Mouse (Mus musculus) urinary bladder, postnatal 36 days (tissue): ENCODE results near the gene Dbr1.
A peak's percentile ranks its signal among the peaks of the same experiment; 100 is the strongest.
"Not testable (repeated sequence)": the region's sequence is repeated elsewhere in the genome, so short reads cannot be mapped to it uniquely, and the experiment has no call there.

Experiments
- DNase-seq, 2 experiments: peaks; one replicate each; pipeline ENCODE4 v3.0.0; 2022; ENCODE audit warnings: low spot score in 2 of 2, mixed read lengths in 1 of 2

Dbr1 gene

GRCm38 (mm10) chr9:99575677-99576480 lies at the start of gene Dbr1:
Gene Dbr1 (plus strand): TSS chr9:99575799.
- peak; percentile 87 to 91 for DNase-seq

- no peak for DNase-seq
These were observed 43.7 kb upstream of the Dbr1 start for GRCm38 (mm10) chr9:99531865-99532264.

- DNase-seq: no peak
These were observed 29.3 kb upstream of the Dbr1 start for GRCm38 (mm10) chr9:99546259-99546658.

GRCm38 (mm10) chr9:99552068-99552467 lies 23.5 kb upstream of the Dbr1 start:
- no peak for DNase-seq

- no peak for DNase-seq
These were observed 22.6 kb upstream of the Dbr1 start for GRCm38 (mm10) chr9:99553049-99553448.

GRCm38 (mm10) chr9:99554052-99554451 lies 21.5 kb upstream of the Dbr1 start:
- DNase-seq: no peak

- DNase-seq: no peak
These were observed 20.3 kb upstream of the Dbr1 start for GRCm38 (mm10) chr9:99555253-99555652.

GRCm38 (mm10) chr9:99557580-99558300 lies 17.9 kb upstream of the Dbr1 start:
- no peak for DNase-seq

GRCm38 (mm10) chr9:99558824-99559556 lies 16.6 kb upstream of the Dbr1 start:
- DNase-seq: no peak

GRCm38 (mm10) chr9:99559557-99559904 lies 16.1 kb upstream of the Dbr1 start:
- no peak for DNase-seq

GRCm38 (mm10) chr9:99560389-99560788 lies 15.2 kb upstream of the Dbr1 start:
- no peak for DNase-seq

- DNase-seq: peak; percentile 44 to 73
These were observed 11.9 kb upstream of the Dbr1 start for GRCm38 (mm10) chr9:99563714-99564113.

- no peak for DNase-seq
These were observed 7.6 kb upstream of the Dbr1 start for GRCm38 (mm10) chr9:99568023-99568346.

GRCm38 (mm10) chr9:99568347-99569070 lies 7.1 kb upstream of the Dbr1 start, which contains the start of gene Armc8:
Gene Armc8 (minus strand): TSS chr9:99568899.
- peak; percentile 88 to 91 for DNase-seq

- DNase-seq: no peak
These were observed 6.6 kb upstream of the Dbr1 start for GRCm38 (mm10) chr9:99569071-99569397.

- DNase-seq: no peak
These were observed 5.1 kb downstream of the Dbr1 start for GRCm38 (mm10) chr9:99580655-99581054.

GRCm38 (mm10) chr9:99587505-99588202 lies 12.1 kb downstream of the Dbr1 start:
- DNase-seq: peak; percentile 47 to 51

GRCm38 (mm10) chr9:99591144-99591543 lies 15.5 kb downstream of the Dbr1 start:
- DNase-seq: no peak

GRCm38 (mm10) chr9:99599127-99599526 lies 23.5 kb downstream of the Dbr1 start:
- not testable (repeated sequence) for DNase-seq

- no peak for DNase-seq
These were observed 28.0 kb downstream of the Dbr1 start for GRCm38 (mm10) chr9:99603566-99603965.

- DNase-seq: no peak
These were observed 36.6 kb downstream of the Dbr1 start, which contains the start of gene A4gnt for GRCm38 (mm10) chr9:99612202-99612601. Gene A4gnt (plus strand): TSS chr9:99612502.
